Mouse (Mus musculus): Measurements from ENCODE around the gene Polr1c. TPM values are rescaled to one million over a fixed set of nuclear protein-coding genes. Genes with fewer than 3 reads are reported as not detected.
A peak's percentile ranks its signal among the peaks of the same experiment; 100 is the strongest.

Gene Polr1c
- polyA plus RNA-seq, 1 experiment from 2014 or later: 96.1 TPM

DNA sequence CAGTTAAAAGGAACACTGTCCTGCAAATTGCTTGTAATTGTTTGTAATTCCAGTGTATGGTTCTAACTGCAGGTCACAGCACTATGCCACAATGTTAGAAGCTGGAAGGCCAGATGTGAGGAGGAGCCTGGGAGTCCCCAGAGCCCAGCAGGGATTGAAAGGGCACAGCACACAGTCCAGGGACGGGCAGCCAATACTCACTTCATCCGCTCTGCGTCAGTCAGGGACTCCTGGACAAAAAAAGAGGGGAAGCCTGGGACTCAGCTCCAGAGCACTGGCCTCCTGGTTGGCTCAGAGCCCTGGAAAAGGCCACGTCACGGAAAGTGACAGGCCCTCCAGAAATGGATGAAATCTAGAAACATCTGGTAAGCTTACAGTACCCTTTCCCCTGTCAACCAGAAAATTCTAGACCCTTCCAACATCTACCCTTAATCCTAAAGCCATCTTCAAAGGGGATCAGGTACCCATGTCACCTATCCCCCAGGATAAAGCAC, 14.4 kb upstream of the Polr1c start:
- Histone ChIP-seq H3K27ac (no peak overlapping the region), H3K4me3 (no peak overlapping the region), H3K27me3 (no peaks in the 10 kb centered on the region), H3K9ac (no peak overlapping the region), H3K36me3 (ENCODE audit: poor library complexity, severe bottlenecking) (peaks cover 90% of the 10 kb centered on the region), H3K4me1 (no peaks in the 10 kb centered on the region), H3K4me2 (no peak overlapping the region), H3K9me3 (replicated peaks) (no peaks in the 10 kb centered on the region)
- no peak for ATAC-seq
- 93% methylated on average over 5 of the region's 5 CpGs for WGBS

DNA sequence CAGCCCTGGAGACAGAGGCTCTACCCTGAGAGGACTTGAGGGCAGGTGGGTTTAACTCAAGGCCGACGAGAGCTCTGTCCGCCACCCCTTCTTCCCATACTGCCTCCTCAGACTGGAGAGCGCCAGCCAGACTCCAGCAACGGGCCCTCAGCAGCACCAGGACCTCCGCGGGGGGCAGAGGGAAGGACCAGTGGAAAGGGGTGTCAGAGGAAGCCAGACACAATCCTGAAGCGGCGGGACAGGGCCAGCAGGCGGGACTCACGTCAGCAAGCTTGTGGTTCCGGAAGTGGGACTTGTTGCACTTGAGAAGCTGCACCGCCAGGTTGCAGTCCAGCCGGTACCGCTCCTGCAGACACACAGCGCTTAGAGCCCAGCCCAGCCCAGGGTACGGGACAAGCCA, 11.8 kb upstream of the Polr1c start:
- Histone ChIP-seq H3K9me3 (replicated peaks) (no peaks in the 10 kb centered on the region), H3K9ac (no peak overlapping the region), H3K4me3 (no peak overlapping the region), H3K36me3 (ENCODE audit: poor library complexity, severe bottlenecking) (peaks cover 86% of the 10 kb centered on the region), H3K27me3 (peaks cover 9% of the 10 kb centered on the region; the same call in 1 of the 2 replicates), H3K4me2 (no peak overlapping the region), H3K27ac (no peak overlapping the region), H3K4me1 (peaks cover 8% of the 10 kb centered on the region)
- ATAC-seq: no peak
- 91% methylated on average over 17 of the region's 17 CpGs for WGBS

DNA sequence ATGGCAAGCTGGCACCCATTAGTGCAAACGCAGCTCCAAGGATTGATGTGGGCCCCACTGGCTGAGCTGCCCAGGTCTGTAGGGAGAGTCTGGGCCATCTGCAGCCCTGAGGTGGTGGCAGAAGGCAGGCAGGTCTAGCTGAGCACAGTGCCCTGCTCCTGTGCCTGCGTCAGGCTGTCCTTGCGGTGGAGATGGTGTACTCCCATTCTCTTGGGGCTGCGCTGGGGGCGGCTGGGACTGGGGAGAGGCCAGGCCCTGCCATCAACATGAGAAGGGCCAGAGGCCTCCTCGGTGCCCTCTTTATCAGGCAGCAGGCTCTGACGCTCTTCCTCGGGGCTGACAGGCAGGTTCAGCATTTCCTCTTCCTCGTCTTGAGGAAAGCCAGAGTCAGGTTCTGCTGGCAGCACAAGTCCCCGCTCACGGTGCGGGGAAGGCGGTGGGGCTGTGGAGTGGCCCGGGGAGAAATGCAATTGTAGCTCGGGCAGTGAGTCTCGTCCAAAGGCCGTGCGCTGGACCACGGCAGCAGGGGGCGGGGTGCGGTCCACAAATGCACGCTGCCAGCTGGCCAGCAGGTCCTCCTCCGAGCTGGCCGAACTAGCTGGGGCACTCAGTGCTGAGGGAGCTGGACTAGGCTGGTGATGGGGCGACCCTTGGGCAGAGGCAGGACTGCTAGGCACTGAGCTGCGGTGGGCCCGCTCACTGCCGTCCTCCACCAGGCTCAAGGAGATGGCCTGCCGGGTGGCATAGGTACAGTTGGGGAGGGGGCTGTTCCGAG, 10.6 kb upstream of the Polr1c start:
- no peak for ATAC-seq
- Histone ChIP-seq H3K27ac (no peak overlapping the region), H3K9ac (no peak overlapping the region), H3K36me3 (ENCODE audit: poor library complexity, severe bottlenecking) (peaks cover 74% of the 10 kb centered on the region), H3K9me3 (replicated peaks) (no peaks in the 10 kb centered on the region), H3K4me2 (no peak overlapping the region), H3K4me3 (no peak overlapping the region), H3K4me1 (peaks cover 16% of the 10 kb centered on the region), H3K27me3 (peaks cover 13% of the 10 kb centered on the region; the same call in 1 of the 2 replicates)
- WGBS: 86% methylated on average over 30 of the region's 30 CpGs

DNA sequence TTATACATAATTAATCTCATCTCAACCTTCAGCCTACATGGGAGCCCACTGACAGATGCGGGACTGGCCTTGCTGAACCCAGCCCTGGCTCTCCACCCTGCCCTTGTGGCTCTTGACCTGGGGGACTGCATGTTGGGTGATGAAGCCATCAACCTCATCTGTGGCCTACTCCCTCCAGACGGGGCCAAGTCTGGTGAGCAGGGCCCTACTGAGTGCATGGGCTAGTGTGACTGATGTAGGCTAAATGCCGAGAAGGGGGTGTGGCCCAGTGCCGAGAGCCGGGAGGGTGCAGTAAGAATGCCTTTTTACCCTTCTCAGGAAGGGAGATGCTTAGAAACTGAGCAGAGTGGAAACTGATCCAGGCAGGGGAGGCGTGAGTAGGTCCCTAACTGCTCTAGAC, 7.3 kb upstream of the Polr1c start:
- H3K4me3 ChIP-seq: peak overlapping the region; percentile 74
- peaks cover 13% of the 10 kb centered on the region; the same call in 1 of the 2 replicates for H3K27me3 ChIP-seq
- no peak overlapping the region for H3K27ac ChIP-seq
- peaks cover 65% of the 10 kb centered on the region for H3K36me3 ChIP-seq (ENCODE audit: poor library complexity, severe bottlenecking)
- H3K9ac ChIP-seq: peak overlapping the region; percentile 84; the same call in 1 of the 2 replicates
- peaks cover 20% of the 10 kb centered on the region for H3K4me1 ChIP-seq
- peak overlapping the region; percentile 88 for H3K4me2 ChIP-seq
- WGBS: 38% methylated on average over 6 of the region's 6 CpGs
- H3K9me3 ChIP-seq (replicated peaks): no peaks in the 10 kb centered on the region
- no peak for ATAC-seq

DNA sequence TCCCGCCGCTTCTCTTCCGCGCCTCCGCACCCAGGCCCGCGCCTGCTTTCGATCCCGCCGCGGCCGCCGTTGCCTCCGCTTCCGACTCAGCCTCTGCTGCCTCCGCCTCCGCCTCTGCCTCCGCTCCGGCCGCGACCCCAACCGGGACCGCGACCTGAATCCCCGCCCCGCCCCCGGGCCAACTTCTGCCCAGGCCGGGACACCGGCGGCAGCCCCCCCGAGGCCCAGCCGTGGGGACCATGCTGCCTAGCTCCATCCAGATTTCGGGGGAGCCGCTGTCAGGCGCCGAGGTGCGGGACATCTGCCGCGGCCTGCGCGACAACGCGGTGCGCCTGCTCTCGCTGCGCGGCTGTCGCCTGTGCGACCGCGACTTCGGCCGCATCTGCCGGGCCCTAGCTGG, 6.3 kb upstream of the Polr1c start:
- Histone ChIP-seq H3K4me2 (peak overlapping the region; percentile 88), H3K27ac (peak overlapping the region; percentile 44; the same call in 1 of the 2 replicates), H3K4me1 (peaks cover 24% of the 10 kb centered on the region), H3K4me3 (peak overlapping the region; percentile 74), H3K9me3 (replicated peaks) (no peaks in the 10 kb centered on the region), H3K27me3 (peaks cover 13% of the 10 kb centered on the region; the same call in 1 of the 2 replicates), H3K9ac (peak overlapping the region; percentile 84), H3K36me3 (ENCODE audit: poor library complexity, severe bottlenecking) (peaks cover 65% of the 10 kb centered on the region)
- WGBS: under 1% methylated on average over 43 of the region's 54 CpGs
- ATAC-seq: peak; percentile 54

DNA sequence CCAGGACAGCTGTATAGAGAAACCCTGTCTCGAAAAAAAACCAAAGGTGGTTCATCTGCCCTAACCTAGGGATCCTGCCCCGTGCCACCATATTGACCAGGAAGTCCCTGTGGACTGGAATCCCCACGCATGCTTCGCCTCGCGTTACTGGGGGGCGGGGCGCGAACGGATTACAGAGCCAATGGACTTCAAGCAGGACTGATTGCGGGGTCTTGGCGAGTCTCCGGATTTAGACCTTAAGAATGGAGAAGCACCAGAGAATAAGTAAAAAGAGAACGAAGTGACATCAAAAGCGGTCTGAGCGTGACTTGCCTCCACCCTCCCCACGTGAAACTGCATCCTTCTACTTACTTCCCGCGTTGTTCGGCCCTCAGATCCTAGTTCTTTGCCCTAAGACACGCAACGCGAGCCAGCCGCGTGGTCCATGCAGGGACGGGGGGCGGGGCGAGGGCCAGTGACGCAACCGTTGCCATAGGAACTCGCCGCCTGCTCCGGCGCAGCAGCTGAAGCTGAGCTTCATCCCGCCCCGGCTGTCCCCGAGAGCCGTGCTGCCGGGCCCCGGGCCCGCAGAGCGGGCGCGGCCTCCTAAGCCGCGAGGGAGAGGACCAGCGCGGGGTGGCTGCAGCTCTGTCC, 5.7 kb upstream of the Polr1c start, which contains the start of gene Lrrc73:
Gene Lrrc73, plus strand, starts transcription at position 80 of the 633 bp plus-strand sequence.
- peak; percentile 93 for ATAC-seq
- no peaks in the 10 kb centered on the region for H3K9me3 ChIP-seq (replicated peaks)
- peak within 1 kb of the TSS; percentile 74 for H3K4me3 ChIP-seq
- WGBS: 2% methylated on average over 43 of the region's 48 CpGs
- peaks cover 30% of the 10 kb centered on the region for H3K4me1 ChIP-seq
- H3K9ac ChIP-seq: peak within 1 kb of the TSS; percentile 84
- H3K4me2 ChIP-seq: peak within 1 kb of the TSS; percentile 88
- H3K27me3 ChIP-seq: peaks cover 13% of the 10 kb centered on the region; the same call in 1 of the 2 replicates
- peaks cover 61% of the 10 kb centered on the region for H3K36me3 ChIP-seq (ENCODE audit: poor library complexity, severe bottlenecking)
- peak within 1 kb of the TSS; percentile 51 for H3K27ac ChIP-seq

DNA sequence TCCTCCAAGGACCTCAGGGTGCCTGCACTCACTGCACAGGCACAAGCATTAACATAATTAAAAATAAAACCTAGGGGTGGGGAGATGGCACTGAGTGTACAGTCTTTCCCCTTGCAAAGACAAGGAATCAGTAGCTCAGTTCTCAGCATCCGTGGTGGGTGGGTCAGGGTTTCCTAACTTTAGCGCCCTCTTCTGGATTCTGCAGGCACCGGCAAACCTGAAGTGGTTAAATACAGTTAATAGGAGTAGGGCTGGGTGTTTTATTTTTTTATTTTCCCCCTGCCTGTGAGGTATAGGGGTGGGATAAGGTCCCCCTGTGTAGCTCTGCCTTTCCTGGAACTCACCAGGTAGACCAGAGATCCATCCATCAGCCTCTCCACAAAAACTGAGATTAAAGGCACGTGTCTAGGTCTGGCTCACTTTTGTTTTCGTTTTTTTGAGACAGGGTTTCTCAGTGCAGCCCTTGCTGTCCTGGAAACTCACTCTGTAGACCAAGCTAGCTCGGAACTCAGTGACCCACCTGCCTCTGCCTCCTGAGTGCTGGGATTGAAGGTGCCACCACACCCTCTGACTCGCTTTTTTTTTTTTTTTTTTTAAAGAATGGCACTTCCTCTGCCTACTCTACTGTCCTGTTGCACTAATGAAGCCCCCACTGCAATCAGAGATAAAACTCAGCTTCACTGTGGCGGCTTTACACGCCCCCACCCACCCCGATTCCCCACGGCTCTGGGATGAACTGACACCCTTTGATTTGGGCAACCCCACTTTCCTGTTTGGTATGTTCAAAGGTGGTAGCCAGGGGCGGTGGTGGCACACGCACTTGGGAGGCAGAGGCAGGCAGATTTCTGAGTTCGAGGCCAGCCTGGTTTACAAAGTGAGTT, 5.0 kb upstream of the Polr1c start:
- Histone ChIP-seq H3K9me3 (replicated peaks) (no peaks in the 10 kb centered on the region), H3K36me3 (ENCODE audit: poor library complexity, severe bottlenecking) (peaks cover 53% of the 10 kb centered on the region), H3K27me3 (peaks cover 13% of the 10 kb centered on the region; the same call in 1 of the 2 replicates), H3K27ac (no peak overlapping the region), H3K4me3 (peak overlapping the region; percentile 74), H3K4me2 (peak overlapping the region; percentile 88), H3K9ac (peak overlapping the region; percentile 84), H3K4me1 (peaks cover 31% of the 10 kb centered on the region)
- 53% methylated on average over 14 of the region's 14 CpGs for WGBS
- ATAC-seq: no peak

DNA sequence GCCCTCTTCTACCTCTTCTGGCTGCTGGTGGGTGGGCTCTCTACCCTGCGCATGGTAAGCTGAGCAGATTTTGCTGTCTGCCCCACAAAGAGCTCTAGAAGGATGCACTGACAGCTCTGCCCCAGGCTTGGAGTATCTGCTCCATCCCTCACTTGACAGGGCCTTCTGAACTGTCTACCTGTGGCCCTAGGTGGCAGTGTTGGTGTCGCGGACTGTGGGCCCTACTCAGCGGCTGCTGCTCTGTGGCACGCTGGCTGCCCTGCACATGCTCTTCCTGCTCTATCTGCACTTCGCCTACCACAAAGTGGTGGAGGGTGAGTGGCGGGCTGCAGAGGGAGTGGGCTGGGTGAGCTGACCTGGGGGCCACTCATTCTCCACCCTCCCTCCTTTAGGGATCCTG, 3.3 kb upstream of the Polr1c start:
- Histone ChIP-seq H3K9me3 (replicated peaks) (no peaks in the 10 kb centered on the region), H3K9ac (no peak overlapping the region), H3K4me2 (no peak overlapping the region), H3K36me3 (ENCODE audit: poor library complexity, severe bottlenecking) (peaks cover 39% of the 10 kb centered on the region), H3K27me3 (peaks cover 13% of the 10 kb centered on the region; the same call in 1 of the 2 replicates), H3K4me3 (no peak overlapping the region), H3K27ac (no peak overlapping the region), H3K4me1 (peaks cover 42% of the 10 kb centered on the region)
- ATAC-seq: no peak
- WGBS: 87% methylated on average over 7 of the region's 7 CpGs

DNA sequence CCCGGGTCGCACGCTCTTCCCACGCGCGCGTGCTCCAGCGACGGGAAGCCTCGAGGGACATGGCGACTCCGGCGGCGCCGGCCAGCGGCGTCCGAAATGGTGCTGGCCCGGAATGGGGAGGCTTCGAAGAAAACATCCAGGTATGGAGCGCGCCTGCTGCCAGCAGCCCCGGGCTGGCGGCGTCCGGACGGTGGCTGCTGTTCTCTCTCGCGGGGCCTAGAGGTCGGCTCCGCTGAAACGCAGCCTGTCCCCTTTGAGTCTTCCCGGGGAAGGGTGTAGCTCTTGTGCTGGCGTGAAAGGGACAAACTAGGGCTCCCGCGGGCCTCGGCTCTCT, 302 bp upstream of the Polr1c start:
- peak; percentile 44 for ATAC-seq
- H3K4me1 ChIP-seq: peaks cover 24% of the 10 kb centered on the region
- H3K36me3 ChIP-seq (ENCODE audit: poor library complexity, severe bottlenecking): peaks cover 68% of the 10 kb centered on the region
- H3K9ac ChIP-seq: peak overlapping the region; percentile 97
- H3K27me3 ChIP-seq: no peaks in the 10 kb centered on the region
- no peaks in the 10 kb centered on the region for H3K9me3 ChIP-seq (replicated peaks)
- H3K4me3 ChIP-seq: peak overlapping the region; percentile 79
- peak overlapping the region; percentile 94 for H3K4me2 ChIP-seq
- H3K27ac ChIP-seq: peak overlapping the region; percentile 75
- under 1% methylated on average over 33 of the region's 37 CpGs for WGBS

DNA sequence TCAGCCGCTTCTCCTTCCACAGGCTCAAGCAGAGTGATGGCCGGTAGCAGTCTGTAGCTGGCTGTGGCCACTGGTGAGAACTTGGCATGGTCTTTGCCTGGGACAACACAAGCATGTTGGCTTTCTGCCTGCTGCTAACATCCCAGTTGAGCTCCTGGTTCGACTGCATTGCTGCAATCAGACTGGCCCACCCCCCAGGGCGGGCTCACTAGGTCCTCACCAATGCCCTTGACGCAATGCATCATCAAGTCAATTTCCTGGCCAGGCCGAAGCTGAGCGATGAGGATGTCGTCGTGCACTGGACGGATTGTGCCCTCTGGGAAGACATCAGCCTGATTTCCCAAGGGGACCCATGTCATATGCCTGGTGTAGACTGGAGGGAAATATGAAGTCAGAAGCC, 3.3 kb downstream of the Polr1c start:
- peaks cover 22% of the 10 kb centered on the region for H3K4me1 ChIP-seq
- ATAC-seq: no peak
- peaks cover 73% of the 10 kb centered on the region for H3K36me3 ChIP-seq (ENCODE audit: poor library complexity, severe bottlenecking)
- WGBS: 84% methylated on average over 10 of the region's 10 CpGs
- no peak overlapping the region for H3K27ac ChIP-seq
- no peaks in the 10 kb centered on the region for H3K27me3 ChIP-seq
- no peak overlapping the region for H3K4me3 ChIP-seq
- H3K9me3 ChIP-seq (replicated peaks): no peaks in the 10 kb centered on the region
- no peak overlapping the region for H3K4me2 ChIP-seq
- no peak overlapping the region for H3K9ac ChIP-seq

DNA sequence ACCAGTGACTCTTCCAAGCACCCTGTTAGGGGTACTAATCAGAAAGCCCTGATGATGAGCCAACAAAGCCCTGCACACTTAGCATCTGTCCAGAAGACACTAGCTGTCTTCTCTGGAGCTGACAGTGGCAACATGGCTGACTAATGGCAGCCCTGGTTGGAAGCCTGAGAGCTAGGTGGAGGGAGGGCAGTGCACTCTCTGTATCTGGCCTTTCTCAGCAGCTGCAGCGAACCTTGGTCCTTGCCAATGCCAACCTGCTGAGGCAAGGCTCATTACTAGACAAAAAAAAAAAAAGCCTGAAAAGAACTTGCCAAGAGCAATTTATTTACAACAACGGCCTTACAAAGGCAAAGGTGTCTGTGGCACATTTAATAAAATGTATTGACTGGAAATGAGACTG, 4.2 kb downstream of the Polr1c start:
- H3K27ac ChIP-seq: no peak overlapping the region
- H3K9ac ChIP-seq: no peak overlapping the region; the same call in 1 of the 2 replicates
- peaks cover 77% of the 10 kb centered on the region for H3K36me3 ChIP-seq (ENCODE audit: poor library complexity, severe bottlenecking)
- no peak overlapping the region for H3K4me3 ChIP-seq
- no peaks in the 10 kb centered on the region for H3K9me3 ChIP-seq (replicated peaks)
- WGBS: 51% methylated on average over 2 of the region's 2 CpGs
- H3K4me1 ChIP-seq: peaks cover 13% of the 10 kb centered on the region
- ATAC-seq: no peak
- H3K27me3 ChIP-seq: no peaks in the 10 kb centered on the region
- no peak overlapping the region for H3K4me2 ChIP-seq

Data from forebrain, embryonic 13.5 days (tissue).